Mouse (Mus musculus) liver, postnatal 0 days (tissue): ENCODE data around the gene Izumo1r.

Experiments
- CTCF ChIP-seq: sonication (generic); IDR thresholded peaks from 2 replicates; pipeline ENCODE4 v1.5.1; 2016; ENCODE audit warnings: antibody characterized with exemption, low read depth
- EP300 ChIP-seq: IDR thresholded peaks from 2 replicates; pipeline ENCODE4 v1.6.1; 2016; ENCODE audit warnings: antibody characterized with exemption, low read depth, mild to moderate bottlenecking

- TF ChIP-seq EP300 (no peak), CTCF (no peak)
These were observed 11.9 kb downstream of the Izumo1r start for GRCm38 (mm10) chr9:14891891-14892290.
